Mouse (Mus musculus): ENCODE measurements at regions not wholly inside any gene's neighbourhood (a gene's known extent, or its start where the extent isn't known, plus 50 kb on each side); places are given as distances from the start of the nearest gene placed in this dataset.

- no peaks in the 10 kb centered on the region for H3K36me3 ChIP-seq (ENCODE audit: control insufficient read depth, insufficient read depth, low read length)
- DNase-seq (ENCODE audit: low spot score): no peak
- no peaks in the 10 kb centered on the region for H3K27me3 ChIP-seq (ENCODE audit: control insufficient read depth, insufficient read depth, low read length)
- no peak overlapping the region for H3K4me3 ChIP-seq (ENCODE audit: low read depth, low read length)
- ATAC-seq (ENCODE audit: low FRiP score): no peak
- H3K9ac ChIP-seq (ENCODE audit: low read depth, low read length): no peak overlapping the region
- no peaks in the 10 kb centered on the region for H3K9me3 ChIP-seq (ENCODE audit: control insufficient read depth, low read length)
- WGBS: 59% methylated on average over 3 of the region's 3 CpGs
- no peaks in the 10 kb centered on the region for H3K4me1 ChIP-seq (replicated peaks; ENCODE audit: control insufficient read depth, insufficient read depth, low read length)
- H3K4me2 ChIP-seq (replicated peaks; ENCODE audit: low read depth, low read length): no peak overlapping the region
- H3K27ac ChIP-seq (ENCODE audit: low read depth, low read length): no peak overlapping the region
These were observed 141.7 kb upstream of the Spdye4c start for GRCm38 (mm10) chr2:128449294-128449693.

- Histone ChIP-seq H3K9ac (ENCODE audit: low read depth, low read length) (no peak overlapping the region), H3K9me3 (ENCODE audit: control insufficient read depth, low read length) (no peaks in the 10 kb centered on the region), H3K4me3 (ENCODE audit: low read depth, low read length) (no peak overlapping the region), H3K4me2 (replicated peaks; ENCODE audit: low read depth, low read length) (no peak overlapping the region), H3K4me1 (replicated peaks; ENCODE audit: control insufficient read depth, insufficient read depth, low read length) (no peaks in the 10 kb centered on the region), H3K27ac (ENCODE audit: low read depth, low read length) (no peak overlapping the region), H3K36me3 (ENCODE audit: control insufficient read depth, insufficient read depth, low read length) (no peaks in the 10 kb centered on the region), H3K27me3 (ENCODE audit: control insufficient read depth, insufficient read depth, low read length) (no peaks in the 10 kb centered on the region)
- 91% methylated on average over 4 of the region's 4 CpGs for WGBS
- no peak for ATAC-seq (ENCODE audit: low FRiP score)
- DNase-seq (ENCODE audit: low spot score): no peak
These were observed 141.0 kb upstream of the Spdye4c start for GRCm38 (mm10) chr2:128450045-128450444.

GRCm38 (mm10) chr2:128451554-128452239 is 139.3 kb upstream of the Spdye4c start:
- Histone ChIP-seq H3K27me3 (ENCODE audit: control insufficient read depth, insufficient read depth, low read length) (no peaks in the 10 kb centered on the region), H3K4me3 (ENCODE audit: low read depth, low read length) (no peak overlapping the region), H3K36me3 (ENCODE audit: control insufficient read depth, insufficient read depth, low read length) (no peaks in the 10 kb centered on the region), H3K27ac (ENCODE audit: low read depth, low read length) (no peak overlapping the region), H3K9ac (ENCODE audit: low read depth, low read length) (no peak overlapping the region), H3K4me1 (replicated peaks; ENCODE audit: control insufficient read depth, insufficient read depth, low read length) (no peaks in the 10 kb centered on the region), H3K4me2 (replicated peaks; ENCODE audit: low read depth, low read length) (no peak overlapping the region), H3K9me3 (ENCODE audit: control insufficient read depth, low read length) (no peaks in the 10 kb centered on the region)
- ATAC-seq (ENCODE audit: low FRiP score) (no peak), DNase-seq (ENCODE audit: low spot score) (no peak)
- 77% methylated on average over 5 of the region's 5 CpGs for WGBS

- H3K4me2 ChIP-seq (replicated peaks; ENCODE audit: low read depth, low read length): no peak overlapping the region
- no peak overlapping the region for H3K27ac ChIP-seq (ENCODE audit: low read depth, low read length)
- WGBS: 79% methylated on average over 1 of the region's 1 CpGs
- H3K4me1 ChIP-seq (replicated peaks; ENCODE audit: control insufficient read depth, insufficient read depth, low read length): no peaks in the 10 kb centered on the region
- H3K9me3 ChIP-seq (ENCODE audit: control insufficient read depth, low read length): no peaks in the 10 kb centered on the region
- no peak for DNase-seq (ENCODE audit: low spot score)
- H3K27me3 ChIP-seq (ENCODE audit: control insufficient read depth, insufficient read depth, low read length): no peaks in the 10 kb centered on the region
- no peak for ATAC-seq (ENCODE audit: low FRiP score)
- no peak overlapping the region for H3K9ac ChIP-seq (ENCODE audit: low read depth, low read length)
- H3K36me3 ChIP-seq (ENCODE audit: control insufficient read depth, insufficient read depth, low read length): no peaks in the 10 kb centered on the region
- H3K4me3 ChIP-seq (ENCODE audit: low read depth, low read length): no peak overlapping the region
These were observed 138.4 kb upstream of the Spdye4c start for GRCm38 (mm10) chr2:128452582-128452981.

GRCm38 (mm10) chr2:128454509-128454908 is 136.5 kb upstream of the Spdye4c start:
- no peaks in the 10 kb centered on the region for H3K27me3 ChIP-seq (ENCODE audit: control insufficient read depth, insufficient read depth, low read length)
- WGBS: 94% methylated on average over 13 of the region's 13 CpGs
- no peak for ATAC-seq (ENCODE audit: low FRiP score)

DNA sequence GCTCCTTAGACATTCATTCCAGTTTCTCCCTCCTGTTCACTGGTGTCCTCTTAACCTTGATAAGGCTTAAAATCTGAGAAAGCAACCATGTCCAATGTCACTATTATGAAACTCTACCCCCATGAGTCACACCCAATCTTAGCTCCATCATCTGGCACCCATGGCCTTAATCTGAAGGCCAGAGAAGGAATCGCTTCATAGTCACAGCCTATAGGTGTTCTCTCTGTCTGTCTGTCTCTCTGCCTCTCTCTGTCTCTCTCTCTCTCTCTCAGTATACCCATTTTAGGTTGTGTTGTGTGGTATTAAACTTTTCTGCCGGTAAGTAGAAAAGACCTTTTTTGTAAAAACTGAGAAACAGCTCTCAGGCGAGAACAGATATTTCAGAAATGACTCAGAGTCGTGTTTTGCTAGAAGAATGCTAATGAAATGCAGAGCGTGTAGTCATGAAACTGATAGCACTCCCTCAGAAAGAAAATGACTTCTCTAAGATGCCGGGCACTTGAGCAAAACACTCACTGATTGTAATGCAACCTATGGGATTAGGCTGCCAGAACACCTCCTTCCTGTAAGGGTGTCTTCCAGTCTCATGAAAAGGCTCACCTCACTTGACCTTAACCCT is 133.3 kb upstream of the Spdye4c start:
- no peak overlapping the region for H3K27ac ChIP-seq (ENCODE audit: low read depth, low read length)
- no peaks in the 10 kb centered on the region for H3K4me1 ChIP-seq (replicated peaks; ENCODE audit: control insufficient read depth, insufficient read depth, low read length)
- no peak for DNase-seq (ENCODE audit: low spot score)
- no peak overlapping the region for H3K4me3 ChIP-seq (ENCODE audit: low read depth, low read length)
- WGBS: 80% methylated on average over 6 of the region's 6 CpGs
- no peaks in the 10 kb centered on the region for H3K36me3 ChIP-seq (ENCODE audit: control insufficient read depth, insufficient read depth, low read length)
- no peak for ATAC-seq (ENCODE audit: low FRiP score)
- no peaks in the 10 kb centered on the region for H3K27me3 ChIP-seq (ENCODE audit: control insufficient read depth, insufficient read depth, low read length)
- no peak overlapping the region for H3K4me2 ChIP-seq (replicated peaks; ENCODE audit: low read depth, low read length)
- no peak overlapping the region for H3K9ac ChIP-seq (ENCODE audit: low read depth, low read length)
- no peaks in the 10 kb centered on the region for H3K9me3 ChIP-seq (ENCODE audit: control insufficient read depth, low read length)

More at GRCm38 (mm10) chr2:128454509-128454908, 136.5 kb upstream of the Spdye4c start:
- Histone ChIP-seq H3K9ac (ENCODE audit: low read depth, low read length) (no peak overlapping the region), H3K27ac (ENCODE audit: low read depth, low read length) (no peak overlapping the region), H3K9me3 (ENCODE audit: control insufficient read depth, low read length) (no peaks in the 10 kb centered on the region), H3K36me3 (ENCODE audit: control insufficient read depth, insufficient read depth, low read length) (no peaks in the 10 kb centered on the region), H3K4me3 (ENCODE audit: low read depth, low read length) (no peak overlapping the region), H3K4me1 (replicated peaks; ENCODE audit: control insufficient read depth, insufficient read depth, low read length) (no peaks in the 10 kb centered on the region), H3K4me2 (replicated peaks; ENCODE audit: low read depth, low read length) (no peak overlapping the region)
- DNase-seq (ENCODE audit: low spot score): no peak

DNA sequence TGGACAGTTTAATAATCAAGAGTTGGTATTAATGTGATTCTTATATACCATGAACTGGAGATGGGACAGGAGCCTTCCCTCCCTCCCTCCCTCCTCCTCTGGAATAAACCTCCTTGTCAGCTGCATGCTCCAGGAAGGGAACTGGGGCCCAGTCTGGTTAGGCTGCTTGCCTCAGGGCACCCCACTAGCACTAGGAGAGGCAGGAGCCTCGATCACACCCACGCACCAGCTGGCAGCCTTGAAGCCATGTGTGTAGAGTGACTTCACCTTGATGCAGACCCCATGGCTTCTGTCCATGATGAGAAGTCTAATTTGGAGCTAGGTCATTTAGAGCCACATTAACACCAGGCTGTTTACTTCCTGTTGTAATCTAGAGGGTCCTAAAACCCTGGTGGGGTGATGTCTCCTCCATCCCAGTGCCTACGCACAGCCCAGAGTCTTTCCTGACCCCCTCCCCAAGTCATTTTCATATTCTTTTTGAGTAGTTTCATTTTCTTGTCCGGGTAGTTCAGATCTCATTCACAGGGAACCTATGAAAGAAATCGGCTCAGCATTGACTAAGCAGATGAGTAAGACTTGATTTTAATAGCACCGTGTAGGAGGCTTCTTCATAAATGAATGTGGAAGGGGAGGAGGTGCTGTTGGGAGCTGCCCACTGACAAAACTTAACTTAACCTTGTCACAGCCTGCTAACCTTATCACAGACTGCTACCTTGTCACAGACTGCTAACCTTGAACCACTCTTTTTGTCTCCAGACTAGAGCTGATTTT is 125.6 kb upstream of the Spdye4c start:
- DNase-seq (ENCODE audit: low spot score) (no peak), ATAC-seq (ENCODE audit: low FRiP score) (no peak)
- H3K27me3 ChIP-seq (ENCODE audit: control insufficient read depth, insufficient read depth, low read length): no peaks in the 10 kb centered on the region
- WGBS: 87% methylated on average over 6 of the region's 6 CpGs
- no peaks in the 10 kb centered on the region for H3K4me1 ChIP-seq (replicated peaks; ENCODE audit: control insufficient read depth, insufficient read depth, low read length)
- H3K9me3 ChIP-seq (ENCODE audit: control insufficient read depth, low read length): no peaks in the 10 kb centered on the region
- H3K4me2 ChIP-seq (replicated peaks; ENCODE audit: low read depth, low read length): no peak overlapping the region
- no peaks in the 10 kb centered on the region for H3K36me3 ChIP-seq (ENCODE audit: control insufficient read depth, insufficient read depth, low read length)
- no peak overlapping the region for H3K27ac ChIP-seq (ENCODE audit: low read depth, low read length)
- H3K4me3 ChIP-seq (ENCODE audit: low read depth, low read length): no peak overlapping the region
- H3K9ac ChIP-seq (ENCODE audit: low read depth, low read length): no peak overlapping the region

GRCm38 (mm10) chr2:128467490-128468245 is 123.3 kb upstream of the Spdye4c start:
- Histone ChIP-seq H3K4me1 (replicated peaks; ENCODE audit: control insufficient read depth, insufficient read depth, low read length) (no peaks in the 10 kb centered on the region), H3K27ac (ENCODE audit: low read depth, low read length) (no peak overlapping the region), H3K36me3 (ENCODE audit: control insufficient read depth, insufficient read depth, low read length) (no peaks in the 10 kb centered on the region), H3K27me3 (ENCODE audit: control insufficient read depth, insufficient read depth, low read length) (no peaks in the 10 kb centered on the region), H3K4me2 (replicated peaks; ENCODE audit: low read depth, low read length) (no peak overlapping the region), H3K9ac (ENCODE audit: low read depth, low read length) (no peak overlapping the region), H3K9me3 (ENCODE audit: control insufficient read depth, low read length) (no peaks in the 10 kb centered on the region), H3K4me3 (ENCODE audit: low read depth, low read length) (no peak overlapping the region)
- 92% methylated on average over 8 of the region's 8 CpGs for WGBS
- no peak for ATAC-seq (ENCODE audit: low FRiP score)
- no peak for DNase-seq (ENCODE audit: low spot score)

Measured in hindbrain, embryonic 11.5 days (tissue).